Mouse (Mus musculus) spleen, adult 2 months (tissue): Measurements from ENCODE around the gene Defb21.

Experiments used
- CTCF ChIP-seq: fragments of 200-500 bp; IDR thresholded peaks from 2 replicates; pipeline ENCODE4 v1.5.1; 2011; ENCODE audit warnings: mild to moderate bottlenecking, inconsistent platforms; ENCODE audit not compliant: insufficient read depth, insufficient read length, insufficient replicate concordance; ENCODE audit errors: extremely low read depth
- POLR2A ChIP-seq: fragments of 200-500 bp; IDR thresholded peaks from 2 replicates; pipeline ENCODE4 v1.6.1; 2011; ENCODE audit warnings: low read depth, low read length, inconsistent platforms

DNA sequence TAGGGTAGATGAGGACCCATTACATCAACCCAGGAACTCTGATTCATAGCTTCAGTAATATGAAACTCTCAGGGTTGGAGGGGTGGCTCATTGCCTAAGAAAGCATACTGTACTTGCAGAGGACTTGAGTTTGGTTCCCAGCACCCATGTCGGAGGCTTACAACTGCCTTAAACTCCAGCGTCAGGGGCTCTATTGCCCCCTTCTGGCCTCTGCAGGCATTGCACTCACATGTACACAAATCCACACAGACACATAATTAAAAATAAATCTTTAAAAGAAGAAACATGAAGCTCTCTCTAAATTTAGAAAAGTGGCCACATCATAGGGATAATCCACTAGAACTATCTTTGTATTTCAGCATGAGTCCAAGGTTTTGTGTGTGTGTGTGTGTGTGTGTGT lies 29.6 kb upstream of the Defb21 start:
- TF ChIP-seq CTCF (no peak), POLR2A (no peak)
